Mouse (Mus musculus) right cerebral cortex, postnatal 25 days (tissue): ENCODE data around the gene Slc35a2.
"Not testable (repeated sequence)": the region's sequence is repeated elsewhere in the genome, so short reads cannot be mapped to it uniquely, and the experiment has no call there.

Experiments
- DNase-seq: peaks from one replicate; pipeline ENCODE4 v3.0.0; 2022

The Slc35a2 gene

GRCm38 (mm10) chrX:7909242-7909641, 25.4 kb downstream of the Slc35a2 start, which contains the start of gene Gm10490:
Gm10490 (plus strand) TSS chrX:7909542.
- not testable (repeated sequence) for DNase-seq

- no peak for DNase-seq
These were observed 26.6 kb downstream of the Slc35a2 start for GRCm38 (mm10) chrX:7910473-7910872.

DNA sequence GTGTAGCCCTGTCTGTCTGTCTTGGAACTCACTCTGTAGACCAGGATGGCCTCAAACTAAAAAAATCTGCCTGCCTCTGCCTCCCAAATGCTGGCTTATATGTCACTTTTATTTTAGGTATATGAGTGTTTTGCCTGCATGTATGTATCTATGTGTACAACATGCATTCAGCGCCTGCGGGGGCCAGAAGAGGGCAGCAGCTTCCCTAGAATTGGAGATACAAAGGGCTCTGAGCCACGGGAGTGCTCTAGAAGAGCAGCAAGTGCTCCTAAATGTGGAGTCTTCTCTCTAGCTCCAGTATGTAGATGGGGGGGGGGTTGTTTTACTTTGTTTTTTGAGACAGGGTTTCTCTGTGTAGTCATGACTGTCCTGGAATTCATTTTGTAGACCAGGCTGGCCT, 31.8 kb downstream of the Slc35a2 start:
- not testable (repeated sequence) for DNase-seq

GRCm38 (mm10) chrX:7917960-7918359, 34.1 kb downstream of the Slc35a2 start:
- DNase-seq = not testable (repeated sequence)

- peak; percentile 42 for DNase-seq
These were observed 36.0 kb downstream of the Slc35a2 start, which contains the start of gene Pcsk1n for GRCm38 (mm10) chrX:7919601-7920383. Pcsk1n (plus strand) TSS chrX:7919822.

DNA sequence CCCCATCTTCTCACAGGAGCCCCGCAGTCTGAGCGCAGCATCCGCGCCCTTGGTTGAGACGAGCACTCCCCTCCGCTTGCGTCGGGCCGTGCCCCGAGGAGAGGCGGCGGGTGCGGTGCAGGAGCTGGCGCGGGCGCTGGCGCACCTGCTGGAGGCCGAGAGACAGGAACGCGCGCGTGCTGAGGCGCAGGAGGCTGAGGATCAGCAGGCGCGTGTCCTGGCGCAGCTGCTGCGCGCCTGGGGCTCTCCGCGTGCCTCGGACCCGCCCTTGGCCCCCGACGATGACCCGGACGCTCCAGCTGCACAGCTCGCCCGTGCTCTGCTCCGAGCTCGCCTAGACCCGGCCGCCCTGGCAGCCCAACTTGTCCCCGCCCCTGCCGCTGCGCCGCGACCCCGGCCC, 38.2 kb downstream of the Slc35a2 start:
- no peak for DNase-seq

GRCm38 (mm10) chrX:7926266-7926665, 42.4 kb downstream of the Slc35a2 start:
- DNase-seq = no peak

DNA sequence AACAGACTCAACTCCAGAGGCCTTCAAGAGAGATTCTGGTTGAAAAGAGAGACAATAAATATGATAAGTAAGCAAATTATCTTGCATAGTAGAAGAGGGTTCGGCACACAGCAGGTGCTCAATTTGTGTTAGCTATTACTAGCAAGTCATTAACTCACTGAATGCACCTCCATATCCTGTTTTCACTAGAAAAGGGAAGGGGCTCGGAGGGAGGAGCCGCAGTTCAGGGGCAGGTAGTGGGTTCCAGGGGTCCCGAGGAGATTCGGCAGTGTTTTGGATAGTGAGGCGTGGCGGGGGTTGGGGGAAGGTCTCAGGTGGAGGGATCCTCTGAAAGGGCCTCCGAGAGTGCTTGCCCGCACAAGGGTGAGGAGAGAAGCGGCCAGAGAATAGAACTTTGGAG, 43.3 kb downstream of the Slc35a2 start:
- DNase-seq = no peak

DNA sequence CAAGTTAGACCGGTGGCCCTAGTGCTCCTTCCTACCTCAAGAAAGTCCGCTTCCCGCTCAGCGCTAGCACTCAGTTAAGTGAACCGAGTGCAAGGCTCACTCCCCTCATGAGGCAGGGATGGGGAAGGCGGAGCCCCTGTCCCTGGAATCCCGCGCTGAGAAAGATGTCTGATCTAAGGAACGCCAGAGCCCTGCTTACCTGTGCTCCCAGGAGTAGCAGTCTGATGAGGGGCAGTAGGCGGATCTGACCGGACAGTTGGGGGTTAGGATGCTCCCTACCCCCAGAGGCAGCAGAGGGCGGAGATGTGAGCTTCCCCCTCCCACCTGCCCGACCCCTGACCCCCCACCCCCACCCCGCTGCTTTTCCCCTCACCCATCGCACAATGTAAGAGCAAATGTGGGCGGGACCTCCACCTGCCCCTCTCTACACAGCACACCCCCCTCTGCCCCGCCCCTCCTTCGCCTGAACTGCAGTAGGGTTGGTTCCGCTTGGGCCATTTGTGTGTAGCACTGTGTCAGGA, 44.5 kb downstream of the Slc35a2 start, which contains the start of gene Eras:
Gene Eras (minus strand): TSS at position 338 of the 521 bp plus-strand sequence.
- no peak for DNase-seq

GRCm38 (mm10) chrX:7936874-7937273, 53.0 kb downstream of the Slc35a2 start:
- no peak for DNase-seq

DNA sequence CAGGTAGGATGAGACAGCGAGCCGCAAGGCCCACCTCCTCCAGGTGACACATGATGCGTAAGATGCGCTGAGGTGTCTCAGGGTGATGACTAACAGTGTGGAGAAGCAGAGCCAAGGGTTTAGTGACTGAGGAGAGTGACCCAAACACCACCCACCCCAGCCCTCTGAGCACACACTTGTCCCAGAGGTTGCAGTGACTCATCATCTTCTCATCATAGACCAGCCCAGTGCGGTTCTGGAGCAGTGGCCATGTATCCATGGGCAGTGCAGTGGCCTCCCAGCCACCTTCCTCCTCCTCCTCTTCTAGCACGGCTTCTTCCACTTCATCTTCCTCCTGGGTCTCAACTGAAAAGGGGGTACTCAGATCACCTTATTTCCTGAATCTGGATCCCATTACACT, 53.8 kb downstream of the Slc35a2 start:
- DNase-seq = no peak
